In the genomic region with DNA sequence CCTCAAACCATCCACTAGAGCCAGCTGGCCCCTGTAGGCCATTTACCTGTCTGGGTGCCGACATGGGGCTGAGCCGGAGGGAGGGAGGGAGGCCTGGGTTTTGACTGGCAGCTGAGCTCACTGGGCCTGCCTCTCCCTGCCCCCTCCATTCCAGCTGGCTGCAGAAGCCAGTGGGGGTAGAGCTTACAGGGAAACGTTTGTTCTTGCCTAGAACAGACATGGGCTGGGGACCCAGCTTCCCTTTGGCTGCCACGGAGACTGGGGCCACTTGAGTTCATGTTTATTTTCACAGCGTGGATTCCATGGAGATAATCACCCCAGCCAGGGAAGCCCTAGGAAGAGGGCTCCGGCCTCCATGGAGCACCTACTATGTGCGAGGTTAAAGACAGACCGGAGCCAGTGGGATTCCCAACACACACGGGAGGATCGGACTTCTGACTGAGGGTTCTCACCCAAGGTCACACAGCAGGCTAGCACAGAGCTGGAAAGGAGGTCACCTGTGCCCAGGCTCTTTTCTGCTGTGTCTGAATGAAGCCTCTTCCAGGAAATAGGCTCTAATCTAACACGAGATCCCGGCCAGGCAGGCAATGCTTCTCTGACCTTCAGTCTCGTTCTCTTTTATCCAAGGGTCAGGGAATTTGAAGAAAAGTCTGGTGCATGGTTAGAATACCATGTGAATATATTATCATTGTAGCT, we compare ENCODE assay signal across 9 mouse cellular contexts. TPM values are rescaled to one million over a fixed set of nuclear protein-coding genes. Genes with fewer than 3 reads are reported as not detected.
DNase-seq lines count a peak whose midpoint lies in the region; ATAC-seq and TF ChIP-seq lines count a peak whose summit lies in the region.
"Had no signal": no experiment of that assay in that cellular context is flagged by ENCODE, and none has a peak within 500 bp of the region (broad histone marks: within the 10 kb centered on the region; RNA-seq: fewer than 3 reads in every experiment).

No protein-coding gene starts in this region.

- 0 out of 2 replicates have a peak overlapping the region, but pooled peaks have one; percentile 3 for H3K4me2 ChIP-seq in kidney, embryonic 16.5 days (replicated peaks; ENCODE audit: low read depth, low read length)
- 0 out of 2 replicates have a peak overlapping the region, but pooled peaks have one; percentile 1 for H3K4me2 ChIP-seq in embryonic facial prominence, embryonic 15.5 days (replicated peaks)
- no peak overlapping the region for H3K4me2 ChIP-seq in hindbrain, postnatal 0 days (ENCODE audit: low read depth, low read length)
- H3K4me2 ChIP-seq: midbrain, embryonic 12.5 days had no signal

- H3K9me3 ChIP-seq in kidney, embryonic 16.5 days (ENCODE audit: low read length): no peaks in the 10 kb centered on the region
- no peaks in the 10 kb centered on the region for H3K9me3 ChIP-seq in embryonic facial prominence, embryonic 15.5 days (replicated peaks)
- no peaks in the 10 kb centered on the region for H3K9me3 ChIP-seq in hindbrain, postnatal 0 days (ENCODE audit: low read length)
- H3K9me3 ChIP-seq: midbrain, embryonic 12.5 days had no signal

- no peak overlapping the region for H3K27ac ChIP-seq in kidney, embryonic 16.5 days (ENCODE audit: low read length)
- H3K27ac ChIP-seq in embryonic facial prominence, embryonic 15.5 days (replicated peaks): no peak overlapping the region
- peak overlapping the region; percentile 15; the same call in 1 of the 2 replicates for H3K27ac ChIP-seq in hindbrain, postnatal 0 days
- H3K27ac ChIP-seq: midbrain, embryonic 12.5 days had no signal

- WGBS in kidney, embryonic 16.5 days: 20% methylated on average over 13 of the region's 13 CpGs
- WGBS in embryonic facial prominence, embryonic 15.5 days: 23% methylated on average over 13 of the region's 13 CpGs
- WGBS in hindbrain, postnatal 0 days: 28% methylated on average over 13 of the region's 13 CpGs

- no peaks in the 10 kb centered on the region for H3K36me3 ChIP-seq in kidney, embryonic 16.5 days (ENCODE audit: insufficient read depth, low read length)
- H3K36me3 ChIP-seq in embryonic facial prominence, embryonic 15.5 days: no peaks in the 10 kb centered on the region
- no peaks in the 10 kb centered on the region for H3K36me3 ChIP-seq in hindbrain, postnatal 0 days (ENCODE audit: insufficient read depth, low read length)
- H3K36me3 ChIP-seq: midbrain, embryonic 12.5 days had no signal

- peaks cover 4% of the 10 kb centered on the region; the same call in 1 of the 2 replicates for H3K27me3 ChIP-seq in kidney, embryonic 16.5 days (ENCODE audit: insufficient read depth, low read length)
- no peaks in the 10 kb centered on the region; the same call in 1 of the 2 replicates for H3K27me3 ChIP-seq in embryonic facial prominence, embryonic 15.5 days
- H3K27me3 ChIP-seq in hindbrain, postnatal 0 days (ENCODE audit: insufficient read depth, low read length): no peaks in the 10 kb centered on the region

- H3K9ac ChIP-seq in kidney, embryonic 16.5 days (replicated peaks; ENCODE audit: low read length): no peak overlapping the region
- no peak overlapping the region for H3K9ac ChIP-seq in embryonic facial prominence, embryonic 15.5 days
- H3K9ac ChIP-seq in hindbrain, postnatal 0 days (replicated peaks; ENCODE audit: low read length): no peak overlapping the region
- H3K9ac ChIP-seq: midbrain, embryonic 12.5 days had no signal

- no peak overlapping the region for H3K4me3 ChIP-seq in kidney, embryonic 16.5 days (ENCODE audit: low read length)
- no peak overlapping the region for H3K4me3 ChIP-seq in embryonic facial prominence, embryonic 15.5 days (replicated peaks)
- H3K4me3 ChIP-seq in hindbrain, postnatal 0 days (ENCODE audit: low read length): no peak overlapping the region
- H3K4me3 ChIP-seq: midbrain, embryonic 12.5 days had no signal

- peaks cover 16% of the 10 kb centered on the region for H3K4me1 ChIP-seq in kidney, embryonic 16.5 days (ENCODE audit: insufficient read depth, low read length)
- peaks cover 10% of the 10 kb centered on the region for H3K4me1 ChIP-seq in embryonic facial prominence, embryonic 15.5 days
- peaks cover 6% of the 10 kb centered on the region; the same call in 1 of the 2 replicates for H3K4me1 ChIP-seq in hindbrain, postnatal 0 days (ENCODE audit: insufficient read depth, low read length)

- no peak for DNase-seq in kidney, adult 9 months
- peak; percentile 46 for DNase-seq in hindbrain, postnatal 0 days (ENCODE audit: low spot score)
- DNase-seq in lung, postnatal 36 days: peak; percentile 40
- DNase-seq in MN1 (ENCODE audit: low spot score): no peak
- DNase-seq in thymus, postnatal 4 days: no peak
- no peak for DNase-seq in urinary bladder, postnatal 14 days (ENCODE audit: low spot score)

- TF ChIP-seq CTCF in hindbrain, postnatal 0 days (IDR thresholded peaks at IDR 0.05; ENCODE audit: low read depth): no peak

- peak; percentile 69 for ATAC-seq in kidney, embryonic 16.5 days (ENCODE audit: low FRiP score, low TSS enrichment)
- ATAC-seq in embryonic facial prominence, embryonic 15.5 days (ENCODE audit: insufficient number of reproducible peaks, low FRiP score, low TSS enrichment, low read depth): no peak
- peak; percentile 79 for ATAC-seq in hindbrain, postnatal 0 days

RNA-seq across cellular contexts. Expression of gene Lmx1b, which starts 25.2 kb away (rescaled TPM):
- 0.94 and 1.3 TPM in 2 replicates for polyA plus RNA-seq in kidney, embryonic 16.5 days (2015; fragmentation: Nextera tagmentation; extraction: Ambion mirVana)
- 0.59 and 0.67 TPM in 2 replicates for polyA plus RNA-seq in embryonic facial prominence, embryonic 15.5 days (2015; fragmentation: Nextera tagmentation; extraction: Ambion mirVana)
- total RNA-seq in hindbrain, postnatal 0 days (2014; rRNA removed): 17.3 and 21.1 TPM in 2 replicates
- 2.1 and 2.2 TPM in 2 replicates for polyA plus RNA-seq in hindbrain, postnatal 0 days (2015; fragmentation: Nextera tagmentation; extraction: Ambion mirVana)

Comparison
In these comparisons a context has a peak if more than half of its experiments do, and no peak if none do; other contexts are left out.
1. DNase-seq: peak in hindbrain, postnatal 0 days (single experiment) and lung, postnatal 36 days (single experiment); none in kidney, adult 9 months (single experiment), MN1 (single experiment), thymus, postnatal 4 days (single experiment) and urinary bladder, postnatal 14 days (single experiment).